Mouse (Mus musculus): Measurements from ENCODE around the gene Mgat5. TPM values are rescaled to one million over a fixed set of nuclear protein-coding genes. Genes with fewer than 3 reads are reported as not detected.
A peak's percentile ranks its signal among the peaks of the same experiment; 100 is the strongest.

Gene Mgat5
- polyA plus RNA-seq, 1 experiment from 2014 or later: 12.6 TPM

GRCm38 (mm10) chr1:127430290-127430689, 225.5 kb downstream of the Mgat5 start:
- no peaks in the 10 kb centered on the region for H3K36me3 ChIP-seq
- 78% methylated on average over 7 of the region's 7 CpGs for WGBS
- no peak overlapping the region for H3K27ac ChIP-seq (replicated peaks)
- H3K27me3 ChIP-seq: no peaks in the 10 kb centered on the region
- H3K4me2 ChIP-seq (replicated peaks): no peak overlapping the region
- no peaks in the 10 kb centered on the region for H3K9me3 ChIP-seq
- H3K4me1 ChIP-seq: peaks cover 21% of the 10 kb centered on the region
- ATAC-seq (replicated peaks): no peak
- H3K9ac ChIP-seq (replicated peaks): no peak overlapping the region
- no peak overlapping the region for H3K4me3 ChIP-seq

- Histone ChIP-seq H3K4me3 (no peak overlapping the region), H3K27ac (replicated peaks) (no peak overlapping the region), H3K9me3 (no peaks in the 10 kb centered on the region), H3K9ac (replicated peaks) (no peak overlapping the region), H3K36me3 (no peaks in the 10 kb centered on the region), H3K4me1 (peaks cover 19% of the 10 kb centered on the region), H3K27me3 (no peaks in the 10 kb centered on the region), H3K4me2 (replicated peaks) (no peak overlapping the region)
- ATAC-seq (replicated peaks): no peak
- 55% methylated on average over 4 of the region's 4 CpGs for WGBS
These were observed 230.0 kb downstream of the Mgat5 start for GRCm38 (mm10) chr1:127434829-127435228.

- Histone ChIP-seq H3K27me3 (no peaks in the 10 kb centered on the region), H3K4me2 (replicated peaks) (no peak overlapping the region), H3K4me3 (no peak overlapping the region), H3K4me1 (peaks cover 11% of the 10 kb centered on the region), H3K36me3 (no peaks in the 10 kb centered on the region), H3K9ac (replicated peaks) (no peak overlapping the region), H3K9me3 (no peaks in the 10 kb centered on the region), H3K27ac (replicated peaks) (no peak overlapping the region)
- no peak for ATAC-seq (replicated peaks)
- 73% methylated on average over 6 of the region's 6 CpGs for WGBS
These were observed 232.3 kb downstream of the Mgat5 start for GRCm38 (mm10) chr1:127437091-127437490.

- ATAC-seq (replicated peaks): no peak
- H3K4me2 ChIP-seq (replicated peaks): no peak overlapping the region
- H3K4me3 ChIP-seq: no peak overlapping the region
- WGBS: 80% methylated on average over 9 of the region's 9 CpGs
- no peak overlapping the region for H3K27ac ChIP-seq (replicated peaks)
- no peaks in the 10 kb centered on the region for H3K36me3 ChIP-seq
- H3K9ac ChIP-seq (replicated peaks): no peak overlapping the region
- no peaks in the 10 kb centered on the region for H3K9me3 ChIP-seq
- H3K4me1 ChIP-seq: peaks cover 9% of the 10 kb centered on the region
- H3K27me3 ChIP-seq: no peaks in the 10 kb centered on the region
These were observed 234.7 kb downstream of the Mgat5 start for GRCm38 (mm10) chr1:127439452-127439891.

GRCm38 (mm10) chr1:127441007-127441406, 236.2 kb downstream of the Mgat5 start:
- H3K9ac ChIP-seq (replicated peaks): no peak overlapping the region
- no peak overlapping the region for H3K4me3 ChIP-seq
- peaks cover 9% of the 10 kb centered on the region for H3K4me1 ChIP-seq
- no peaks in the 10 kb centered on the region for H3K36me3 ChIP-seq
- WGBS: 85% methylated on average over 1 of the region's 1 CpGs
- ATAC-seq (replicated peaks): no peak
- no peaks in the 10 kb centered on the region for H3K9me3 ChIP-seq
- H3K27me3 ChIP-seq: no peaks in the 10 kb centered on the region
- no peak overlapping the region for H3K27ac ChIP-seq (replicated peaks)
- H3K4me2 ChIP-seq (replicated peaks): no peak overlapping the region

- no peak overlapping the region for H3K4me3 ChIP-seq
- 75% methylated on average over 3 of the region's 3 CpGs for WGBS
- peaks cover 9% of the 10 kb centered on the region for H3K4me1 ChIP-seq
- H3K9me3 ChIP-seq: no peaks in the 10 kb centered on the region
- H3K9ac ChIP-seq (replicated peaks): no peak overlapping the region
- H3K36me3 ChIP-seq: peaks cover 2% of the 10 kb centered on the region; the same call in 1 of the 2 replicates
- no peak for ATAC-seq (replicated peaks)
- H3K4me2 ChIP-seq (replicated peaks): no peak overlapping the region
- no peaks in the 10 kb centered on the region for H3K27me3 ChIP-seq
- no peak overlapping the region for H3K27ac ChIP-seq (replicated peaks)
These were observed 236.9 kb downstream of the Mgat5 start for GRCm38 (mm10) chr1:127441736-127442135.

GRCm38 (mm10) chr1:127442880-127443877, 238.4 kb downstream of the Mgat5 start:
- Histone ChIP-seq H3K9ac (replicated peaks) (no peak overlapping the region), H3K36me3 (peaks cover 7% of the 10 kb centered on the region), H3K27ac (replicated peaks) (no peak overlapping the region), H3K9me3 (no peaks in the 10 kb centered on the region), H3K27me3 (no peaks in the 10 kb centered on the region), H3K4me1 (peaks cover 9% of the 10 kb centered on the region), H3K4me2 (replicated peaks) (no peak overlapping the region), H3K4me3 (no peak overlapping the region)
- WGBS: 24% methylated on average over 14 of the region's 14 CpGs
- peak; percentile 44; the same call in 1 of the 2 replicates for ATAC-seq (replicated peaks)

GRCm38 (mm10) chr1:127444836-127445485, 240.1 kb downstream of the Mgat5 start:
- no peak for ATAC-seq (replicated peaks)
- H3K4me2 ChIP-seq (replicated peaks): no peak overlapping the region
- WGBS: 62% methylated on average over 5 of the region's 5 CpGs
- H3K27ac ChIP-seq (replicated peaks): no peak overlapping the region
- no peaks in the 10 kb centered on the region for H3K27me3 ChIP-seq
- no peak overlapping the region for H3K4me3 ChIP-seq
- peaks cover 9% of the 10 kb centered on the region for H3K4me1 ChIP-seq
- no peaks in the 10 kb centered on the region for H3K9me3 ChIP-seq
- H3K9ac ChIP-seq (replicated peaks): no peak overlapping the region
- H3K36me3 ChIP-seq: peaks cover 13% of the 10 kb centered on the region

- Histone ChIP-seq H3K9ac (replicated peaks) (no peak overlapping the region), H3K4me2 (replicated peaks) (no peak overlapping the region), H3K36me3 (peaks cover 13% of the 10 kb centered on the region), H3K4me1 (peaks cover 6% of the 10 kb centered on the region), H3K27me3 (no peaks in the 10 kb centered on the region), H3K9me3 (no peaks in the 10 kb centered on the region), H3K4me3 (no peak overlapping the region), H3K27ac (replicated peaks) (no peak overlapping the region)
- no peak for ATAC-seq (replicated peaks)
- WGBS: 94% methylated on average over 6 of the region's 6 CpGs
These were observed 248.6 kb downstream of the Mgat5 start for GRCm38 (mm10) chr1:127453397-127453796.

- no peaks in the 10 kb centered on the region for H3K9me3 ChIP-seq
- H3K4me2 ChIP-seq (replicated peaks): no peak overlapping the region
- H3K9ac ChIP-seq (replicated peaks): no peak overlapping the region
- peak; percentile 88 for ATAC-seq (replicated peaks)
- H3K4me1 ChIP-seq: peaks cover 12% of the 10 kb centered on the region
- no peaks in the 10 kb centered on the region for H3K27me3 ChIP-seq
- 13% methylated on average over 6 of the region's 6 CpGs for WGBS
- H3K4me3 ChIP-seq: no peak overlapping the region
- H3K27ac ChIP-seq (replicated peaks): peak overlapping the region; percentile 36; the same call in 1 of the 2 replicates
- H3K36me3 ChIP-seq: peaks cover 5% of the 10 kb centered on the region; the same call in 1 of the 2 replicates
These were observed 254.2 kb downstream of the Mgat5 start for GRCm38 (mm10) chr1:127459015-127459451.

- no peak overlapping the region for H3K4me2 ChIP-seq (replicated peaks)
- H3K9me3 ChIP-seq: no peaks in the 10 kb centered on the region
- H3K27me3 ChIP-seq: no peaks in the 10 kb centered on the region
- 86% methylated on average over 7 of the region's 7 CpGs for WGBS
- peaks cover 5% of the 10 kb centered on the region; the same call in 1 of the 2 replicates for H3K36me3 ChIP-seq
- no peak overlapping the region for H3K4me3 ChIP-seq
- ATAC-seq (replicated peaks): no peak
- no peak overlapping the region for H3K27ac ChIP-seq (replicated peaks)
- peaks cover 12% of the 10 kb centered on the region for H3K4me1 ChIP-seq
- no peak overlapping the region for H3K9ac ChIP-seq (replicated peaks)
These were observed 254.8 kb downstream of the Mgat5 start for GRCm38 (mm10) chr1:127459576-127459975.

- Histone ChIP-seq H3K36me3 (peaks cover 5% of the 10 kb centered on the region; the same call in 1 of the 2 replicates), H3K4me2 (replicated peaks) (no peak overlapping the region), H3K4me1 (peaks cover 8% of the 10 kb centered on the region), H3K27me3 (no peaks in the 10 kb centered on the region), H3K27ac (replicated peaks) (no peak overlapping the region), H3K9ac (replicated peaks) (no peak overlapping the region), H3K9me3 (no peaks in the 10 kb centered on the region), H3K4me3 (no peak overlapping the region)
- 87% methylated on average over 9 of the region's 9 CpGs for WGBS
- no peak for ATAC-seq (replicated peaks)
These were observed 256.2 kb downstream of the Mgat5 start for GRCm38 (mm10) chr1:127461017-127461416.

Measured in forebrain, embryonic 15.5 days (tissue).